Mouse (Mus musculus): Measurements from ENCODE around the gene Zwilch.

DNA sequence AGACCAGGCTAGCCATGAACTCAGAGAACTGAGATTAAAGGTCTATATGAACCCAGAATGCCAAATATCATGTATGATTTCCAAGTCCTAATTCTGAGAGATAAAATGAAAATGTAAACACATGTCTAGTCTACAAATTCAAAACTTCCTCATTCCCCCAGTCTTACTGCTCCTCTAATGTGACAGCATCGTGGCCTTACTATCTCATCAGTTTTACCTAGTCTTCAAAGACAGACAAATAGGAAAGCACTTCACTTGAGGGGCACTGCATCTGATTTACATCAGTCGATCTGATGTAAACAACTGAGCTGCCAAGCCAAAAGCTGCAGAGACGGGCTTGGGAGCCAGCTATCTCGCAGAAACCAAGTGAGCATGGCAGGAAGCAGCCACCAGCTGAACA, 43.2 kb upstream of the Zwilch start:
- TF ChIP-seq CTCF (IDR thresholded peaks at IDR 0.05; ENCODE audit: borderline replicate concordance, insufficient read depth, low read depth, low read length) (no peak), POLR2A (IDR thresholded peaks at IDR 0.05; ENCODE audit: borderline replicate concordance, insufficient read depth, low read length) (no peak)

Data from cerebellum, adult 2 months (tissue).